Mouse (Mus musculus) bone marrow, adult 2 months (tissue): ENCODE measurements around the gene Gm20662.

Experiments
- CTCF ChIP-seq: fragments of 200-500 bp; IDR thresholded peaks from 2 replicates; pipeline ENCODE4 v1.5.1; 2011; ENCODE audit warnings: low read length, control low read depth; ENCODE audit not compliant: control insufficient read depth, insufficient read depth
- POLR2A ChIP-seq: fragments of 200-500 bp; IDR thresholded peaks from 2 replicates; pipeline ENCODE4 v1.6.1; 2011; ENCODE audit warnings: low read depth, mild to moderate bottlenecking, control low read depth, low read length, borderline replicate concordance; ENCODE audit not compliant: control insufficient read depth

DNA sequence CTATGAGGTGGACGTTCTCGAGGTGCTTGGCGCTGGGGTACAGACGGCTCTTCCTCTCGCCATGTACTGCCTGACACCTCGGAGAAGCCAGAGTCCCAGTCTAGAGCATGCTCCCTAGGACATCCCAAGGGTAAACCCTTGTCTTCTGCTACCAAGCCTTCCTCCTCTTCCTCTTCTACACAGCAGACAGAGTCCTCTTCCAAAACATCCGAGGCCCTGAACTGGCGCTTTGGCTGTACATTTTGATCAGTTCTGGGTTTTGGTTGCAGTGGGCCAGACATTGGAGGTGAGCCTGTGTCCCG lies 11.4 kb upstream of the Gm20662 start:
- no peak for TF ChIP-seq CTCF
- TF ChIP-seq POLR2A, result no peak
